Mouse (Mus musculus) urinary bladder, postnatal 36 days (tissue): ENCODE measurements at regions not wholly inside any gene's neighbourhood (a gene's known extent, or its start where the extent isn't known, plus 50 kb on each side); places are given as distances from the start of the nearest gene placed in this dataset.
A peak's percentile ranks its signal among the peaks of the same experiment; 100 is the strongest.

Experiments used
- DNase-seq, 2 experiments: peaks; one replicate each; pipeline ENCODE4 v3.0.0; 2022; ENCODE audit warnings: low spot score in 2 of 2, mixed read lengths in 1 of 2

- no peak for DNase-seq
These were observed 57.9 kb downstream of the Sox9 start for GRCm38 (mm10) chr11:112839721-112840494.

- no peak for DNase-seq
These were observed 58.4 kb downstream of the Sox9 start for GRCm38 (mm10) chr11:112840495-112840828.

GRCm38 (mm10) chr11:112844258-112844901, 62.4 kb downstream of the Sox9 start:
- DNase-seq, result no peak

- no peak for DNase-seq
These were observed 65.1 kb downstream of the Sox9 start for GRCm38 (mm10) chr11:112847146-112847545.

- no peak for DNase-seq
These were observed 65.8 kb downstream of the Sox9 start for GRCm38 (mm10) chr11:112847851-112848250.

- DNase-seq, result no peak
These were observed 68.0 kb downstream of the Sox9 start for GRCm38 (mm10) chr11:112849974-112850373.

- peak in 1 of 2 experiments; percentile 15 for DNase-seq
These were observed 68.7 kb downstream of the Sox9 start for GRCm38 (mm10) chr11:112850532-112851272.

GRCm38 (mm10) chr11:112851321-112851720, 69.3 kb downstream of the Sox9 start:
- no peak for DNase-seq

GRCm38 (mm10) chr11:112855975-112856374, 74.0 kb downstream of the Sox9 start:
- DNase-seq, result no peak

- DNase-seq, result no peak
These were observed 77.3 kb downstream of the Sox9 start for GRCm38 (mm10) chr11:112859309-112859708.

- DNase-seq, result no peak
These were observed 78.8 kb downstream of the Sox9 start for GRCm38 (mm10) chr11:112860797-112861196.

GRCm38 (mm10) chr11:112861233-112861632, 79.2 kb downstream of the Sox9 start:
- DNase-seq, result no peak

GRCm38 (mm10) chr11:112865836-112866235, 83.8 kb downstream of the Sox9 start:
- no peak for DNase-seq

GRCm38 (mm10) chr11:112869571-112869970, 87.5 kb downstream of the Sox9 start:
- DNase-seq, result no peak

GRCm38 (mm10) chr11:112870201-112871035, 88.4 kb downstream of the Sox9 start:
- no peak for DNase-seq

GRCm38 (mm10) chr11:112872677-112873367, 90.8 kb downstream of the Sox9 start:
- DNase-seq, result no peak

- no peak for DNase-seq
These were observed 92.2 kb downstream of the Sox9 start for GRCm38 (mm10) chr11:112874239-112874638.

GRCm38 (mm10) chr11:112876226-112876625, 94.2 kb downstream of the Sox9 start:
- no peak for DNase-seq

GRCm38 (mm10) chr11:112878436-112878835, 96.4 kb downstream of the Sox9 start:
- no peak for DNase-seq

- no peak for DNase-seq
These were observed 98.7 kb downstream of the Sox9 start for GRCm38 (mm10) chr11:112880736-112881135.

- no peak for DNase-seq
These were observed 103.4 kb downstream of the Sox9 start for GRCm38 (mm10) chr11:112885336-112885940.
